Mouse (Mus musculus): Measurements from ENCODE around the gene Sfta2.

Sfta2 gene

GRCm38 (mm10) chr17:35601249-35601648, at the start of gene Sfta2:
Gene Sfta2 (plus strand): TSS chr17:35601549.
- DNase-seq = no peak

GRCm38 (mm10) chr17:35551881-35552414, 49.4 kb upstream of the Sfta2 start, which contains the start of gene Cdsn:
Gene Cdsn (plus strand): TSS chr17:35552128.
- DNase-seq = no peak

GRCm38 (mm10) chr17:35554321-35554720, 47.0 kb upstream of the Sfta2 start:
- DNase-seq = no peak

- DNase-seq = no peak
These were observed 46.5 kb upstream of the Sfta2 start for GRCm38 (mm10) chr17:35554761-35555397.

GRCm38 (mm10) chr17:35556186-35556765, 45.1 kb upstream of the Sfta2 start:
- no peak for DNase-seq

- DNase-seq = peak; percentile 64
These were observed 44.5 kb upstream of the Sfta2 start for GRCm38 (mm10) chr17:35556812-35557211.

GRCm38 (mm10) chr17:35557351-35557750, 44.0 kb upstream of the Sfta2 start:
- DNase-seq = no peak

- DNase-seq = no peak
These were observed 43.1 kb upstream of the Sfta2 start for GRCm38 (mm10) chr17:35558216-35558615.

- DNase-seq = no peak
These were observed 34.2 kb upstream of the Sfta2 start, which contains the start of gene 2300002M23Rik for GRCm38 (mm10) chr17:35567150-35567549. Gene 2300002M23Rik (plus strand): TSS chr17:35567450.

GRCm38 (mm10) chr17:35567767-35568166, 33.6 kb upstream of the Sfta2 start:
- DNase-seq = no peak

GRCm38 (mm10) chr17:35569091-35569944, 32.0 kb upstream of the Sfta2 start:
- no peak for DNase-seq

GRCm38 (mm10) chr17:35570836-35571235, 30.5 kb upstream of the Sfta2 start:
- DNase-seq = no peak

- DNase-seq = no peak
These were observed 29.9 kb upstream of the Sfta2 start for GRCm38 (mm10) chr17:35571477-35571876.

GRCm38 (mm10) chr17:35578211-35578610, 23.1 kb upstream of the Sfta2 start:
- peak; percentile 91 for DNase-seq

GRCm38 (mm10) chr17:35582900-35583299, 18.4 kb upstream of the Sfta2 start:
- no peak for DNase-seq

GRCm38 (mm10) chr17:35584330-35584937, 16.9 kb upstream of the Sfta2 start:
- DNase-seq = peak; percentile 83

- DNase-seq = no peak
These were observed 14.1 kb upstream of the Sfta2 start for GRCm38 (mm10) chr17:35587291-35587690.

GRCm38 (mm10) chr17:35588387-35588786, 13.0 kb upstream of the Sfta2 start:
- no peak for DNase-seq

- peak; percentile 86 for DNase-seq
These were observed 10.7 kb upstream of the Sfta2 start for GRCm38 (mm10) chr17:35590410-35591218.

- no peak for DNase-seq
These were observed 10.2 kb upstream of the Sfta2 start for GRCm38 (mm10) chr17:35591219-35591578.

- no peak for DNase-seq
These were observed 9.6 kb upstream of the Sfta2 start for GRCm38 (mm10) chr17:35591731-35592130.

- DNase-seq = no peak
These were observed 9.2 kb upstream of the Sfta2 start for GRCm38 (mm10) chr17:35592131-35592530.

All from lung, postnatal 14 days (tissue).